17 mouse cellular contexts compared by ENCODE assay signal in genomic region chr2:5467537-5467936, GRCm38 (mm10).
DNase-seq lines count a peak whose midpoint lies in the region; ATAC-seq and TF ChIP-seq lines count a peak whose summit lies in the region.
"Had no signal": no experiment of that assay in that cellular context is flagged by ENCODE, and none has a peak within 500 bp of the region (broad histone marks: within the 10 kb centered on the region; RNA-seq: fewer than 3 reads in every experiment).

No protein-coding gene starts in this region.

- no peak overlapping the region for H3K4me2 ChIP-seq in forebrain, embryonic 15.5 days (replicated peaks)
- no peak overlapping the region for H3K4me2 ChIP-seq in forebrain, postnatal 0 days (ENCODE audit: low read depth)
- H3K4me2 ChIP-seq: embryonic facial prominence, embryonic 12.5 days; forebrain, embryonic 13.5 days had no signal

- H3K27ac ChIP-seq in forebrain, embryonic 15.5 days (replicated peaks): no peak overlapping the region
- no peak overlapping the region for H3K27ac ChIP-seq in forebrain, postnatal 0 days (ENCODE audit: low read depth, low read length)
- H3K27ac ChIP-seq in layer of hippocampus, adult 2 months: peak overlapping the region; percentile 53; the same call in 1 of the 2 replicates
- H3K27ac ChIP-seq: embryonic facial prominence, embryonic 10.5 days; embryonic facial prominence, embryonic 12.5 days; forebrain, embryonic 13.5 days had no signal

- no peak for TF ChIP-seq CTCF in forebrain, postnatal 0 days (IDR thresholded peaks at IDR 0.05; ENCODE audit: low read depth)
- TF ChIP-seq CTCF in layer of hippocampus, adult 2 months (conservative IDR thresholded peaks at IDR 0.05): no peak
- TF ChIP-seq CTCF in brain, embryonic 14.5 days (IDR thresholded peaks at IDR 0.05; ENCODE audit: borderline replicate concordance, extremely low read depth, insufficient read depth, insufficient read length): no peak

- H3K9me3 ChIP-seq in forebrain, embryonic 15.5 days: no peaks in the 10 kb centered on the region
- no peaks in the 10 kb centered on the region for H3K9me3 ChIP-seq in forebrain, postnatal 0 days (ENCODE audit: low read length)
- H3K9me3 ChIP-seq: embryonic facial prominence, embryonic 10.5 days; embryonic facial prominence, embryonic 12.5 days; forebrain, embryonic 13.5 days had no signal

- peaks cover 15% of the 10 kb centered on the region for H3K4me1 ChIP-seq in forebrain, embryonic 15.5 days
- peaks cover 3% of the 10 kb centered on the region; the same call in 1 of the 2 replicates for H3K4me1 ChIP-seq in forebrain, postnatal 0 days (ENCODE audit: insufficient read depth)

- H3K27me3 ChIP-seq in forebrain, embryonic 15.5 days: no peaks in the 10 kb centered on the region
- H3K27me3 ChIP-seq in forebrain, postnatal 0 days (ENCODE audit: insufficient read depth, low read length): no peaks in the 10 kb centered on the region
- H3K27me3 ChIP-seq: embryonic facial prominence, embryonic 12.5 days; forebrain, embryonic 13.5 days had no signal

- no peak overlapping the region for H3K9ac ChIP-seq in forebrain, embryonic 15.5 days (replicated peaks)
- H3K9ac ChIP-seq in forebrain, postnatal 0 days: no peak overlapping the region
- H3K9ac ChIP-seq: embryonic facial prominence, embryonic 12.5 days; forebrain, embryonic 13.5 days had no signal

- ATAC-seq in forebrain, embryonic 15.5 days (replicated peaks): peak; percentile 19; the same call in 1 of the 2 replicates
- ATAC-seq in forebrain, postnatal 0 days: no peak
- ATAC-seq: forebrain, embryonic 13.5 days had no signal

- H3K36me3 ChIP-seq in forebrain, embryonic 15.5 days: no peaks in the 10 kb centered on the region
- H3K36me3 ChIP-seq in forebrain, postnatal 0 days (ENCODE audit: insufficient read depth): no peaks in the 10 kb centered on the region
- H3K36me3 ChIP-seq: embryonic facial prominence, embryonic 10.5 days; embryonic facial prominence, embryonic 12.5 days had no signal

- 34% methylated on average over 2 of the region's 2 CpGs for WGBS in forebrain, embryonic 15.5 days
- WGBS in forebrain, postnatal 0 days: 34% methylated on average over 2 of the region's 2 CpGs

- H3K4me3 ChIP-seq in forebrain, embryonic 15.5 days: no peak overlapping the region
- H3K4me3 ChIP-seq in forebrain, postnatal 0 days (ENCODE audit: low read depth, low read length): no peak overlapping the region
- no peak overlapping the region for H3K4me3 ChIP-seq in layer of hippocampus, adult 2 months
- H3K4me3 ChIP-seq: embryonic facial prominence, embryonic 10.5 days; embryonic facial prominence, embryonic 12.5 days; forebrain, embryonic 13.5 days had no signal

- TF ChIP-seq POLR2A in brain, embryonic 14.5 days (IDR thresholded peaks at IDR 0.05; ENCODE audit: borderline replicate concordance, extremely low read depth, insufficient read depth, insufficient read length, poor library complexity, severe bottlenecking): no peak

- DNase-seq in forebrain, postnatal 0 days: no peak
- DNase-seq in layer of hippocampus, adult 2 months (ENCODE audit: low spot score in 2 of 2): no peak
- DNase-seq in layer of hippocampus, adult 11-12 months (ENCODE audit: low spot score): no peak
- peak; percentile 37 for DNase-seq in brain, embryonic 14.5 days (ENCODE audit: low read depth)
- DNase-seq in retina, postnatal 1 day: no peak
- DNase-seq: adrenal gland, adult 2 months; adrenal gland, postnatal 10 days; adrenal gland, postnatal 25 days; cerebellum, adult 11-12 months; cerebellum, adult 2 months; cerebellum, adult 9-10 months; cerebellum, postnatal 10 days; cerebellum, postnatal 25 days had no signal
